Mouse (Mus musculus) small intestine, adult 2 months (tissue): ENCODE results near the gene Adamts9.

Source experiments
- CTCF ChIP-seq: fragments of 200-500 bp; IDR thresholded peaks from 2 replicates; pipeline ENCODE4 v1.5.1; 2012; ENCODE audit warnings: low read depth, mild to moderate bottlenecking, control low read depth, inconsistent platforms, low read length, moderate library complexity, mixed read lengths; ENCODE audit not compliant: insufficient replicate concordance, insufficient read length; ENCODE audit errors: extremely low read depth
- POLR2A ChIP-seq: fragments of 200-500 bp; IDR thresholded peaks from 2 replicates; pipeline ENCODE4 v1.6.1; 2012; ENCODE audit warnings: low read depth, mild to moderate bottlenecking, control low read depth, inconsistent platforms, low read length, moderate library complexity

- TF ChIP-seq POLR2A: no peak
- TF ChIP-seq CTCF: no peak
Measured at GRCm38 (mm10) chr6:92749420-92749819, 193.9 kb downstream of the Adamts9 start.
